Comparison of ENCODE assay signal across 8 mouse cellular contexts in the genomic region with DNA sequence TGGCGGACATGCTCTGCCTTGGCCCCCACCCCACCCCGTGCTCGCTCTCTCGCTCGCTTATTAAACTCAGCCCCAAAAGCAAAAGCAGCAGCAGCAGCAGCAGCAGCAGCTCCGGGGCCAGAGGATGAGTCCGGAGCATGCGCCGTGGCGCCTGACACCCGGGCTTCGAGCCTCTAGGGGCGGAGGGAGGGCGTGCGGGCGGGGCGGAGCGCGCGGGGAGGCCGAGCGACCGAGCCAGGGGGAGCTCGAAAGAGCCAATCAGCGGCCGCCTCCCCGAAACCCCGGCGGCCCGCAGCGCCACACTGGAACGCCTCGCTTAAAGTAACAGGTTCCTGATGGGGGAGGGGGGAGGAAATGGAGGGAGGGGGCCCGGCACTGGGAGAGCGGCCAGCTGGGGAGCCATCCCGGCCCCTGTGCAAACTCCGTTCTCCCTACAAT. TPM values are rescaled to one million over a fixed set of nuclear protein-coding genes. Genes with fewer than 3 reads are reported as not detected.
DNase-seq lines count a peak whose midpoint lies in the region; ATAC-seq and TF ChIP-seq lines count a peak whose summit lies in the region.

A gene (minus strand): TSS at position 149 of the 438 bp plus-strand sequence.

- TF ChIP-seq CTCF in lung, postnatal 0 days (IDR thresholded peaks at IDR 0.05) = peak; percentile 29

- under 1% methylated on average over 37 of the region's 37 CpGs for WGBS in hindbrain, embryonic 10.5 days
- WGBS in lung, postnatal 0 days = 0% methylated on average over 34 of the region's 37 CpGs

- peak; percentile 80 for DNase-seq in MEL-GATA-1-ER (ENCODE audit: extremely low read depth, low read depth)
- peak; percentile 94 for DNase-seq in cerebellum, adult 8-10 months
- peak; percentile 96 for DNase-seq in forelimb bud, embryonic 11.5 days (ENCODE audit: low read depth, low spot score)
- DNase-seq in hindbrain, embryonic 10.5 days (ENCODE audit: low spot score) = peak; percentile 98
- peak; percentile 93 for DNase-seq in layer of hippocampus, adult 9-11 months
- peak; percentile 97 for DNase-seq in lung, postnatal 0 days (ENCODE audit: low spot score)
- peak; percentile 93 for DNase-seq in ovary, postnatal 14 days (ENCODE audit: low spot score)
- peak; percentile 99 for DNase-seq in thymus, postnatal 14 days

- peak within 1 kb of the TSS; percentile 88 for H3K4me3 ChIP-seq in hindbrain, embryonic 10.5 days
- H3K4me3 ChIP-seq in lung, postnatal 0 days (ENCODE audit: low read depth, low read length) = peak within 1 kb of the TSS; percentile 81

- H3K9me3 ChIP-seq in hindbrain, embryonic 10.5 days = no peaks in the 10 kb centered on the region
- H3K9me3 ChIP-seq in lung, postnatal 0 days (ENCODE audit: low read length) = no peaks in the 10 kb centered on the region

- H3K4me1 ChIP-seq in hindbrain, embryonic 10.5 days (replicated peaks) = peaks cover 35% of the 10 kb centered on the region
- peaks cover 4% of the 10 kb centered on the region; the same call in 1 of the 2 replicates for H3K4me1 ChIP-seq in lung, postnatal 0 days (ENCODE audit: insufficient read depth, low read depth, low read length)

- peaks cover 7% of the 10 kb centered on the region for H3K36me3 ChIP-seq in hindbrain, embryonic 10.5 days
- no peaks in the 10 kb centered on the region for H3K36me3 ChIP-seq in lung, postnatal 0 days (ENCODE audit: insufficient read depth, low read length)

- H3K27me3 ChIP-seq in hindbrain, embryonic 10.5 days (ENCODE audit: insufficient read depth, poor library complexity, severe bottlenecking) = peaks cover 16% of the 10 kb centered on the region
- no peaks in the 10 kb centered on the region for H3K27me3 ChIP-seq in lung, postnatal 0 days (replicated peaks; ENCODE audit: insufficient read depth, low read length)

- ATAC-seq in lung, postnatal 0 days = peak; percentile 96

- peak within 1 kb of the TSS; percentile 62 for H3K9ac ChIP-seq in lung, postnatal 0 days (replicated peaks; ENCODE audit: low read depth)

- TF ChIP-seq EP300 in lung, postnatal 0 days (IDR thresholded peaks at IDR 0.05) = no peak

- peak within 1 kb of the TSS; percentile 96 for H3K27ac ChIP-seq in hindbrain, embryonic 10.5 days
- peak within 1 kb of the TSS; percentile 83 for H3K27ac ChIP-seq in lung, postnatal 0 days (ENCODE audit: low read length)

- peak within 1 kb of the TSS; percentile 96 for H3K4me2 ChIP-seq in lung, postnatal 0 days (replicated peaks; ENCODE audit: low read depth, low read length)

RNA-seq across cellular contexts. Expression of the gene that starts here (rescaled TPM):
- polyA plus RNA-seq in hindbrain, embryonic 10.5 days (2016; fragmentation: Nextera tagmentation; extraction: Ambion mirVana) = 45.4 and 52.5 TPM in 2 replicates
- polyA plus RNA-seq in lung, postnatal 0 days (2015; fragmentation: Nextera tagmentation; extraction: Ambion mirVana) = 32.7 and 37.0 TPM in 2 replicates

Comparison
In these comparisons a context has a peak if more than half of its experiments do, and no peak if none do; other contexts are left out.
1. Peak in every context shown above with its lines: DNase-seq, ATAC-seq, H3K4me3 ChIP-seq and H3K27ac ChIP-seq.